Mouse (Mus musculus) kidney, postnatal 36 days (tissue): Measurements from ENCODE around the gene Cltc.

Source experiments
- DNase-seq, 2 experiments: peaks; one replicate each; pipeline ENCODE4 v3.0.0; 2021 to 2022; ENCODE audit warnings: mixed read lengths in 2 of 2

The Cltc gene

DNA sequence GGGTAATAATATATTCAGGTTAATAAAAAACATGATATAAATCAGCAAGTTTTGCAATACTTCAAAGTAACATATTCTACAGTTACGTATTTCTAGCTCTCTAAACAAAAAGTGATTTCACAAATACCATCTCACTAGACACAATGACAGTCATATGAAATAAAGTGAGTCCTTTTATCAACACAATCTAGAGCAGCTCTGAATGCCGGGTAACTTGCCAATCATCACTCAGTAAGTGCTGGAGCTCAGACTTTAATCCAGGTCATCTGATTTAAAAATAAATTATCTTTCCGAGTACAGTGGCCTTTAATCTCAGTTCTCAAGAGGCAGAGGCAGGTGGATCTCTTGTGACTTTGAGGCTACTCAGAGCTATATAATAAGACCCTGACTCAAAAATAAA, 75.9 kb downstream of the Cltc start:
- DNase-seq = no peak

DNA sequence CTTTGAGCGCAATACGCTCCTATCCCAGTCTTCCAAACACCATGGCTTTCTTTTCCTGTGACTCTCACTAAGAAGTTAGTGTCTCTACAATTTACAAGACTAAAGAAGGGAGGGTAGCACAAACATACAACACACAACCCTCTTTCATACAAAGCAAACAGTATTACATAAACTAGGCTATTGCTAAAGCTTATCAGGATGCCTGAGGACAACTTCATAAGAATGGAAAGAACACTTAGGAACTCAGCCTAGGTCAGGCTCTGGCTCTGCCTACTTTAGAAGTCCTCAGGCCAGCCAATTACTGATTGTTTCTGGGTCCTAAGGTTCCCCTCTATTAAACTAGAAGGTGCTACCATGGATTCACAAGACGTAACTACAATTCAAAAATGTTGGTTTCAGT, 76.6 kb downstream of the Cltc start:
- no peak for DNase-seq

DNA sequence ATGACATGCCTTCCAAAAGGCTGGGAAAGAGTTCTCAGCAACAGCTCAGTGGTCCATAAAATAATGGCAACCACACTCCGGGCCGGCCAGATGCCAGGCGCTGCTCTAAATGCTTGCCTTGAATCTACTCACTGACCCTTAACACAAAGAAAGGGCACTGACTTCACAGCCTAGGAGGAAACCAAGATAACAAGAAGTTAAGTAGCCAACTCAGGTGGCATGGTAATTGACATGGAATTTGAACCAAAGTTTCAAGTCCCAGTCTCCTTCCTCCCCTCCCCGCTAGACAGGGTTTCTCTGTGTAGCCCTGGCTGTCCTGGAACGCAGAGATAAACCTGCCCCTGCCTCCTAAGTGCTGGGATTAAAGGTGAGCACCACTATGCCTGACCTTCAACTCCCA, 78.4 kb downstream of the Cltc start:
- DNase-seq = peak; percentile 63 to 68

DNA sequence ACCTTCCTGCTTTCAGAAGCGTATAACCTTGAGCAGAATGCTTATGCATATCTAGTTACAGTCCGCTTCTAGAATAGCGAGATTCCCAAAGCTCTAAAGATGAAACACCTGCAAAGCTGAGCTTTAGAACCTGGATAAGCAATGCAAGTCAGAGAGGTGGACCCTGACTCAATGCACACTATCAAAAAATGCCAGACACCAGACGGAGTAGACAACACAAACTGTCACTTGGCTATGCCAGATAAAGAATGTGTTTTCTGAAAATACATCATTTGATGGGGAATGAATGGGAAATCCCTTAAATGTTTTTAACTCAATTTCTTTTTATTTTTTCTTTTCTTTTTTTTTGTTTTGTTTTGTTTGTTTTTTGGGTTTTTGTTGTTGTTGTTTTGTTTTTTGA, 81.8 kb downstream of the Cltc start:
- no peak for DNase-seq

DNA sequence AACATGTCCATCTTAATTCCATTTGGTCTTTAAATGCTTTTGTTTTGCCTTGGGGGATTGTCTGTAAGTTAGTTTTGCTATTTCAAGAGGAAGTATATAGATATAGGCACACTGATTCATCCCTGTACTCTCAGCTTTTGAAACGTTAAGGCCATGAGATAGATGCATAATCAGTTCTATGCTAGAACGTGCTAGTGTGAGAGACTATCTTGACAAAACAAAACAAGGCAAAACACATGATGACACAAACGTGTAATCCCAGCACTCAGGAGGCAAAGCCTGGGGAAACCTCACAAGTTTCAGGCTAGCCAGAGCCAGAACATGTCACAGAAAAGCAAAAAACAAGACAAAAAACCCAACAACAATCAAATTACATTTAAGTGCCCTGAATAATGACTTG, 84.6 kb downstream of the Cltc start:
- no peak for DNase-seq

DNA sequence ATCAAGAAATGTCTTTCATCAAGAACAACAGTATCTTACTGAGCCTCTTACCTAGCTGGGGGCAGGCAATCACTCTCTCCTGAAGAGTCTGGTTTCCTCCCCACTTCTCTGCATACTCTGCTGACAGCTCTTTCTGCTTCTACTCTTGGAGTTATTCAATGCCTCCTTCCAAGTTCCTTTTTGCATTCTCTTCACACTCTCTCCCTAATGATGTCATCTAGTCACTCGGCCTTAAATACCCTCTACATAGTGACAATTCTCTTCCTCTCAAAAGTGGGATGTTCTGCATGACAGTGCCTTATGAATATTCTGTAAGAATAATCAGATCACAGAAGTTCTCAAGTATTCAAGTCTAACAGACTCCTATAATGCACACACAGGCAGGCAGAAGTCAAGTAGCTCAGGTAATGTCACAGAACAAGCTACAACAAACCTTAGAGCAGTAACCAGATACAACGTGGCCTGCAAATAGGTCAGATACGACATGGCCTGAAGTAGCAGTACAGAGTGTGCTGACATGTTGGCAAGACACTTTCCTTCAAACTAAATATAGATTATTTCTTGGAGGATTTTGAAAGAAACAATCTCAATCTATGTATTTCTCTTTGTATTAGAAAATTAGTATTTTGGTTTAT, 86.2 kb downstream of the Cltc start:
- no peak for DNase-seq

DNA sequence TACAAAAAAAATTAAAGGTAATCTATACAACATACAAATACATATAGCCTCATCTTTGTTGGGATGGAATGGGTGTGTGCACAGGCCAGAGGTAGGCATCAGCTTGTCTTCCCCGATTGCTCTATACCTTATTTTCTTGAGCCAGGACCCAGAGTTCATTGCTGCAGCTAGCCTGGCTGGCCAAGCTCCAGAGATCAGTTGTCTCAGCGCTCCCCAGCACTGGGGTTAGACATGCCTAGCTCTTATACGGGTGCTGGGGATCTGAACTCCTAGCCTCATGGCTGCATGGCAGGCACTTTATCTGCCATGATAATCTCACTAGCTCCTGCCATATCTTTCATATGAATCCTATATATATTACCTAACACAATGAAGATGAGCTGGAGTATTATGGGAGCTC, 89.2 kb downstream of the Cltc start:
- DNase-seq = no peak

DNA sequence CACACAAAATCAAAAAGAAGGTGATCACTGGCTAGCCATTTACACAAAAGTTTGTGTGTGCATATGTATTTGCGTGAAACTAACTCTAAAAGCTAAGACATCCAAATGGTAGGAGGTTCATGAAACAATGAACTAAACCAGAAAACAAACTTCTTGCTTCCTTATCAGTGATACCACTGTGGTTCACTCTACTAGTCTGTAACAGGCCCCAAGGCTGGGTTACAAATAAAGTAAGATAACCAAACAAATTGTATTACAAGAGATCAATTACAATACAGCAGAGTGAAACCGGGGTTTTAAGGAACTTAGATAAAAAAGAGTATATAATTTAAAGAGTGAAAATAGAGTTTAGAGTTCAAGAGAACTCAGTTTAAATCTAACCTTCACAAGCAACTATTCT, 89.8 kb downstream of the Cltc start:
- no peak for DNase-seq

DNA sequence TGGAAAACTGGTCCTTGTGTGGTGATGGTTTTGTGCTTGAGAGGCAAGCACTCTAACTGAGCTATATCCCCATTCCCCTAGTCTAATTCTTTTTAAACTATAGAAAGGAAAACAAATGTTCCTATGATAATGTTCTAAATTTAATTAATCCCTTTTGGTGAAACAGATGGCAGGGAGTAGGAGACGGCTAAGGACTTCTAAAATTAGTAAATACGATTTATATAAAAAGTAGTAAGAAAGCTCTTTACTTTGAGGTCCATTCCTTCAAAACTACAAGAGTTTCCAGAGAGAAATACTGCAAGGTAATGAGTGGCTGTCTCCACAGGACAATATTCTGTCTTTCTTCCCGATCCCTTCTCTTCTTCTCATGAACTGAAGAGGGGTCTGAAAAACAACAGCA, 93.0 kb downstream of the Cltc start:
- no peak for DNase-seq

DNA sequence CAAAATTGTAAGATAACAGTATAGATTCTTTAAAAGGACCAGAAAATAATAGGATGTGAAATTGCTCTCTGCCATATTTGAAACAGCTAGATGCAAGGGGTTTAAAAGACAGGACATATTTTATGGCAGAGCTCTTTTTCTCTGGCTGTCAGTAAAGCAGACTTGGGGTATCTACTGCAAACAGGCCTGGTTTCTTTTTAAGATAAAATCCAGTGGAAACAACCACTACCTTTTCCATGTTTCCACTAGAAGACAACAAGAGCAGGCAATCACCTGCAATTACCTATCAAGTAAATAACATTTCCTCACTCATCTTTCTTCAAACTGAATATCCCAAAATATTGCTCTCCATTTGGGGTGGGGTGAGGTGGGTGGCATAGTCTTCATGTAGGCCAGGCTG, 93.4 kb downstream of the Cltc start:
- DNase-seq = no peak

DNA sequence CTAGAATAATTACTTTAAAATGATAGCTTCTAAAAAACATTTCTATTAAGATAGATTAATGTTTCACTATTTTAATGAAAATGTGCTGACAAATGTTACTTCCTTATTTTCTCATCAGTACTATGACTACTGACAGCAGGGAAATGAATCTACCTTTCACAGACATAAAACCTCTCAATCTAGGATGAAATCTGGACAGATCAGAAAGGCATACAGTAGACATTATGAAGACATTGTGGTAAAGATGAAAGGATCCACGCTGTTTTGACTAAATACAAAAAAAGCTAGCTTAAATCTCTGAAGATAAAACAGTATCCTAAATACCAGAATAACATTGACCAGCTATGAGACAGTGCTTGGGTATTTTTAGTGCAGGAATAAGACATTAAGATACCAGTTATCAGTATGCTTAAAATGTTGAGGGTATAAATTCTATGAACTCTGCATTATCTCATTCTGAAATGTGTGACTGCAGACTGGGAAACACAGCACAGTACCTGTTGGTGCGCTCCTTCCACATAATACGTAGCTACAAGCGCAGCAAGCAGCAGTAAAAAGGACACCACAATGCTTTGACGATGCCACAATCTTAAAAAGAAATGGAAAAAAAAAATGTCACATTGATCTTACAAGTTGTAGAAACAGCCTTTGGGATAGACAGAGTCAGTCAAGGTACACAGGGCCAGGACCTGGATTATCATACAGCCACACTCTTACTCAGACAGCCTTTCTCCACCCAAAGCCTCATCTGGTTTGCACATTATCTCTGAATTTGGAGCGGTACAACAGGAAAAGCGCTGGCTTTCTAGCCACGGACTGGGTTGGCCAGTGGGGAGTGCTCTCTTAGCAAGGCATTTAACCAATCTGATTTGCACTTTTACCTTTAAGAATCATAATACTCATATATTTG, 94.1 kb downstream of the Cltc start:
- no peak for DNase-seq

DNA sequence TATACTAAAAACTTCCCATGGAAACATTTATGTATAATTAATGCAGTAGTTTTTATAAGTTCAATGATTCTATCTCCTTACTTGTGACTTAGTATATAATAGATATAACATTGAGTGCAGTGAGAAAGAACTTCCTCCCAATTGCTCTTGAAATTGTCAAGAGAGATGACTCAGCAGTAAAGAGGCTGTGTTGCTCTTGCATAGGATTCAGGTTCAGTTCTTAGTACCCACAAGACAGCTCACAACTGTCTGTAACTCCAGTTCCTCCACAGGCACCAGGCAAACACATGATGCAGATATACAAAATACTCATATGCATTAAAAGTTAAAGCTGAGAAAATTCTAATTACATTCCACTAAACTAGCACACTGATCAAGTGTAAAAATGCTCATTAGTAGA, 99.5 kb downstream of the Cltc start:
- no peak for DNase-seq

DNA sequence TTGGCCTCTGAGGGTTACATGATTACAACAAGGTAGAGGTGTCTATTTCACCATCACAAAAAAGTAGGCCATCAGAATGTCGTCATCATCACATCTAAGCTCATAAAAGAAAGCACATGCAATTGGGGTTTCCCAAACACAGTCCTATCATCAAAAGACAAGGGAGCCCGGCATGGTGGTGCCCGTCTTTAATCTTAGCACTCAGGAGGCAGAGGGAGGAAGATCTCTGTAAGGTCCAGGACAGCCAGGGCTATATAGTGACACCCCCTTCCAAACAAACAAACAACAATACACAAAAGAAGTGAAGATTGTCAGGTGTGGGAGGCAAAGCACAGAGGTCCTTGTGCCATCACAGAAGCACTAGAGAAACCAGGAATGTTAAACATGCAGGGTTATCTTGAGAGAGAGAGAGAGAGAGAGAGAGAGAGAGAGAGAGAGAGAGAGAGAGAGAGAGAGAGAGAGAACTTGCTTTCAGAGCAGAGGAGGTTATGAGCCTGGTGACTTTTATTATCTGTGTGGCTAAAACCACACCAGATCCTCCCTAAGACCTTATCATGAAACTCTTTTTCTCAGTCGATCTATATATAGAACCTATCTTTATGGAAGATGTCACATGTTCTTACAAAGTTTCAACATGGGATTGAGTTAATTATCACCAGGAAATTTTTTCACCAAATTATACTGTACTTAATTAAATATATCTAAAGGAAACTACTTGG, 100.4 kb downstream of the Cltc start:
- no peak for DNase-seq

DNA sequence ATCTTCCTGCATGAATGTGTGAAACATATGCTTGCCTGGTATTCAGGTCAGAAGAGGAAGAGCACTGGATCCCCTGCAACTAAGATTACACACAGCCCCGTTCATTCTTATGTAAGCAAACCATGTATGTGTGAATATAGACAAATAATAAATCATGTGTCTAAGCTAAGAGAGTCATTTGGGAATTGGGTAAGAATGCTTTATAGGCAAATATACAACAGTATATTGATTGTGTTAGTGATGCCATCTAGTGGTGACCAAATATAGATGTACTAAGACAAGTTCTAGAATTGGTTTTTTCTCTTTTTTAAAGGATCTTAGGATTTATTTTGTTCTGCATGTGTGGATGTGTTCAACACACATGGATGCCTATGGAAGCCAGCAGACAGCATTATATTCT, 101.7 kb downstream of the Cltc start:
- peak in 1 of 2 experiments; percentile 12 for DNase-seq

DNA sequence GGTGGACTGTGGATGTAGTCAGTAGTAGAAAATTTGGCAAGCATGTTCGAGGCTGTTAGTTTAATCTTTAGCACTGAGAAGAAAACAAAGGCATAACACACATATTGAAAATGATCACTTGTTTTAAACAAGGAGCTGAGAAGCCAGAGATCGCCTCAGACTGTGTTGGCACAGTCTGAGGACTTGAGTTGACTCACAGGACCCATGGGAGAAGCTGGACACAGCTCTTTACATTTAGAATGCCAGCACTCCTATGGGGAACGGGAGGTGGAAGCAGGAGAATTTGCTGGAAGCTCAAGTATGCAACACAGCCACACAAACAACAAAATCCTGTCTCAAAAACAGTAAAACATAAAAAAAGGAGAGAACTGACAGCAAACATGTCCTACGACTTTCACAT, 103.3 kb downstream of the Cltc start:
- no peak for DNase-seq

DNA sequence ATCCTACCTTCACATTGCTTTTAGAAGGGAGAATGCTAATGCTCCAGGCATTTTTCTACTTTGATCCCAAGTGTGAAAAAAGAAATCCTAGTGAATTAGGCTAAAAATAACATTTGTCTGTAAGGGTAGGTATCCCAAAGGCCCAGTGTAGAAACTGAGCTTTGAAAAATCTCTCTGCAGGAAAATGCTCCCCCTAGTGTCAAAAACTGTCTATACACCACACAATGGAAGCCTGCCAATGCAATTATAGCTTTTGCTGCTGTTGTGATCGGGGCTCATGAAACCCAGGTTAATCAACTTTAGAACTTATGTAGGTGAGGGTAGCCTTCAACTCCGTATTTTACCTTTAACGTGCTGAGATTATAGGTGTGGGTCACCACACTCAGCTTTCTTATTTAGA, 103.9 kb downstream of the Cltc start:
- peak; percentile 64 to 66 for DNase-seq

DNA sequence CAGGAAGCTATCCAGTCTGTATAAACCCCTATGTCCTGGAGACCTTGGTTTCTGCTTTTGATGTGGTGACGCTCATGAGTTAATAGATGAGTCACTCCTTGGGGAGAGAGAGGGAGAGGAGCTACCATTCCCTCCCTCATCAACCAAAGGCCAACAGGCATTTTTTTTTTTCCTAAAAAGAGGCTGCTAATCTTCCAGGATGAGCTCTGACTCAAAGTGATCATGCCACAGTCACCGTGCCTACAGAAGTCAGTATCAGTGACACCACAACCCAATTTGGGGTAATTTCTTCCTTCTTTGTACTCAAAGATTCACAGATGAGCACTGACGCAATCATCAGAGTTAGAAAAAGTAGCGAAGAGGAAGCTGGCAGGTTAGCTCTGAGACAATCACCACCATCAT, 104.8 kb downstream of the Cltc start:
- DNase-seq = no peak

DNA sequence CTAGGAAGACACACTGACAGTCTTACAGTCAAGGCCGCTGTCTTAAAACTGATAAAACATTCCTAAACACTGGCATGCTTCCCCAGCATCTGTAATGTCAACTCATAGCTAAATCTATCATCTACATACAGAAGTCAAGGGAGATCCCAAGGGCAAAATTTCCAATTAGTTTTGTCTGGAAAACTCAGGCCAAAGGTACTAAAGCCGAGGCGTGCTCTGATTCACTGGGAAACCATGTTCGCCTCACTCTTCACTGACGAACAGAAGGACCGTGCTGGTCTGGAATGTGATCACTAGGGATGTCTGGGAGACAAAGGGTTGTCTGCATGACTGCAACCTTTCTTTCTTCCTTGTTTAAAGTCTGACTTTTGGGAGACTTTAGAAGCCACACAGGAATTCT, 106.7 kb downstream of the Cltc start:
- DNase-seq = no peak

DNA sequence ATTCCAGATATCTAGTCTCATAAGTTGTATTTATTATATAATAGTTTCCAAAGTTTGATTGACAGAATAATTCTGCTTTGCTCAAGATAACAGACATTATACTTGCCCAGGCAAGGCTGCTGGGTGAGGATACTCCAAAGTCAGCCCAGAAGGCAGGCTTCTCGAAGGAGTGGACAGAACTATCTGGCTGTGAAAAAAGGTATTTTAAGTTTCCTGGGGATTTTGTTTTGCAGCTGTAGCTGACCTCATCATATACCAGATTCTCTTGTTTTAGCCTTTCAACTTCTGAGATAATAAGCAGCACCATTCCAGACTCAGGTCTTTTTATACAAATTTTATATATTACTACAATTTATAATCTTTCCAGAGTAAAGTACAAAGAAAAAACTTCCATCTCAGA, 107.8 kb downstream of the Cltc start:
- no peak for DNase-seq

DNA sequence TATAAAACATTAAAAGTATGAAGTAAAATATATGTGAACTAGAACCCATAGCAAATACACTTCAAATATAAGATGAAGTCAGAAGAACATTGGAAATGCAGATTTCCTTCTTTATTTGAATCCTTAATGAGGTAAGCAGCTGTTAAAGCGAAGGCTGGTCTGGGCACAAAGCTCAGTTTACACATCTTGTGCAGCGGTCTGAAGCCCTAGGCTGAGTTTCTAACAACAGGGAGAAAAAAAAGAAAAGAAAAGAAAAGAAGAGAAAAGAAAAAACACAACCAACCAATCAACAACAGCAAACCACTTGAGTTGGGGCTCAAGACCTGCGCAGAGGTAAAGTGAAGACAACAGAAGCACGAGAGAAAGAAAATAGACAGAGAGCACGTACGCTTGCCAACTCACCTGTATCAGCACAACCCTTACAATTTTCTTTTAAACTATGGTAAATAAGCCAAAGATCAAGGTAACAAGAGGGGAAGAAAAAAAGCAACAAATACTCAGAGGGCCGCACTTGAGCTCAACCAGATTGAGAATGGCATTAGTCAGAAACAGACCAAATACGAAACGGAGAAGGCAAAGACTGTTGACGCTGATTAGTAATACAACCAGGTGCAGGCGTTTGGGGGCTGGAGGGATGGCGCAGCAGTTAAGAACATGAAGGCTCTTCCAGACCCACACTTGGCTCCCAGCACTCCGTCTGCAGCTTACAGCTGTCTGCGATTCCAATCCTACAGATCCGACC, 109.5 kb downstream of the Cltc start:
- no peak for DNase-seq

DNA sequence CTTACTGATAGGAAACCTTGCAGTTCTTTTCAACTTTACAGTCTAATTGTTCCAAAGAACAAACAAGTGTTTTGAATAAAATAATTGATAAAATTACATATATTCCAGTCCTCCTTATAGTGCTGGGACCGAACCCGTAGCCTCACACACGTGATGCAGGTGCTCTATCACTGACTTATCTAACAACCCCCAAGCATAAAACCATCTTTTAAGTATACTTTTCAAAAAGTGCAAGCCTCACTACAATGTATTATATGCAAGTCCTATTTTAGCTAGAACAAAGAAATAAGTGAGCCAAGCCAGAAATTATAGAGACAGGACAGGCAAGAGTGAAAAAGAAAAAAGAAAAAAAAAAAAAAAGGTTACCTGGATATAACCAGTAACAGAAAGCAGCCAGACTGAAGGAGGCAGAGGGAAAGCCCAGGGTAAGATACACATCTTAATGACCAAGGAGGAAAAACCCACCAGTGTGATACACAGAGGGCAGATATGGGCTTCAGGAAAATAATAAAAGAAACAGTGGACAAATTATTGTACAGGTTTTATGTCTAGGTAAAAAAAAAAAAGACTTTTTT, 110.4 kb downstream of the Cltc start:
- no peak for DNase-seq

DNA sequence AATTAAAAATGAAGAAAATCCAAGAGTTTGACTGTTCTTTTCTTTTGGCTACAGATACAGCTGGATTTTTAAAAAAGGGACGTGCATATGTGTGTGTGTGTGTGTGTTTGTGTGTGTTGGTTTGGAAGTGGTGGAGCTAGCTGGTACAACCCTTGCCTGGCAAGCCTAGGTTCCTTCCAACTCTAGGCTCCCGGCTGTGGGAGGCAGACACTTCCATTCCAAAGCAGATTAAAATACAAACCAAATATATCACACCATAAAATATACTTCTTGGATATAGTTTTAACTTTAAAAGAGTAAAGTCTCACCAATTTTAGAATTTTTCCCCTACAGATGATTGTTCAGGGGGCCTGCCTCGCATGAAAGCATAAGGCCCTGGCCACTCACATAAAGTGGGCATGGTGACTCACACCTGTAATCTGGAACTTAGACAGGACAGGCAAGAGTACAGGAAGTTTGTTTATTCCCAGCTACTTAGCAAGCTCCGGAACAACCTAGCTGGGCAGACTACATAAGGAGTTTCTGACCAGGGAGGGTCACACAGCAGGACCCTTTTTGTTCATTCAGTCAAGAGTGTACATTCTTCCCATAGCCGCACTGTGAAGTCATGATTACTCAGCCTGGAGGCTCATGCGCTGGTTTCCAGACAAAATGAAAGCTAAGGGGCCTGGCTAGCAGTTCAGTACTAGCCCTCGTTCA, 111.1 kb downstream of the Cltc start:
- DNase-seq = no peak
